Mouse (Mus musculus) testis, adult 2 months (tissue): ENCODE results near the gene Pop5.

Experiments used
- CTCF ChIP-seq: fragments of 200-500 bp; IDR thresholded peaks from 2 replicates; pipeline ENCODE4 v1.5.1; 2012; ENCODE audit warnings: low read depth, mild to moderate bottlenecking, inconsistent platforms, low read length, moderate library complexity; ENCODE audit not compliant: control insufficient read depth, insufficient read depth, insufficient replicate concordance
- POLR2A ChIP-seq: fragments of 200-500 bp; IDR thresholded peaks from 2 replicates; pipeline ENCODE4 v1.6.1; 2012; ENCODE audit warnings: low read depth, mild to moderate bottlenecking, inconsistent platforms, low read length, moderate library complexity; ENCODE audit not compliant: control insufficient read depth

GRCm38 (mm10) chr5:115274353-115274752 lies 38.7 kb downstream of the Pop5 start:
- TF ChIP-seq POLR2A (no peak), CTCF (no peak)
